Mouse (Mus musculus): ENCODE data around the gene Ralgapa1. TPM values are rescaled to one million over a fixed set of nuclear protein-coding genes. Genes with fewer than 3 reads are reported as not detected.
A peak's percentile ranks its signal among the peaks of the same experiment; 100 is the strongest.

The Ralgapa1 gene
- polyA plus RNA-seq, 1 experiment from 2014 or later = 10.0 TPM

- H3K4me3 ChIP-seq = no peak overlapping the region
- no peak for ATAC-seq
- H3K27ac ChIP-seq = no peak overlapping the region
- H3K4me2 ChIP-seq = no peak overlapping the region
- no peaks in the 10 kb centered on the region for H3K36me3 ChIP-seq
- H3K4me1 ChIP-seq = no peaks in the 10 kb centered on the region
- no peaks in the 10 kb centered on the region for H3K9me3 ChIP-seq (replicated peaks)
- H3K9ac ChIP-seq = no peak overlapping the region
- H3K27me3 ChIP-seq (replicated peaks) = no peaks in the 10 kb centered on the region; the same call in 1 of the 2 replicates
These were observed 247.9 kb downstream of the Ralgapa1 start for GRCm38 (mm10) chr12:55573089-55573488.

- H3K9ac ChIP-seq = no peak overlapping the region
- H3K36me3 ChIP-seq = no peaks in the 10 kb centered on the region
- no peaks in the 10 kb centered on the region for H3K27me3 ChIP-seq (replicated peaks)
- no peaks in the 10 kb centered on the region for H3K9me3 ChIP-seq (replicated peaks)
- H3K4me2 ChIP-seq = no peak overlapping the region
- no peak overlapping the region for H3K4me3 ChIP-seq
- ATAC-seq = no peak
- H3K4me1 ChIP-seq = no peaks in the 10 kb centered on the region
- 77% methylated on average over 10 of the region's 10 CpGs for WGBS (ENCODE audit: insufficient replicate concordance)
- no peak overlapping the region for H3K27ac ChIP-seq
These were observed 249.3 kb downstream of the Ralgapa1 start for GRCm38 (mm10) chr12:55571661-55572060.

GRCm38 (mm10) chr12:55571181-55571580 is 249.8 kb downstream of the Ralgapa1 start:
- H3K9me3 ChIP-seq (replicated peaks) = no peaks in the 10 kb centered on the region
- H3K27me3 ChIP-seq (replicated peaks) = 0 out of 2 replicates have a peak, but pooled peaks cover 3% of the 10 kb centered on the region
- no peaks in the 10 kb centered on the region for H3K36me3 ChIP-seq
- H3K27ac ChIP-seq = no peak overlapping the region
- ATAC-seq = no peak
- no peak overlapping the region for H3K9ac ChIP-seq
- no peaks in the 10 kb centered on the region for H3K4me1 ChIP-seq
- 73% methylated on average over 11 of the region's 11 CpGs for WGBS (ENCODE audit: insufficient replicate concordance)
- no peak overlapping the region for H3K4me2 ChIP-seq
- no peak overlapping the region for H3K4me3 ChIP-seq

GRCm38 (mm10) chr12:55570646-55571045 is 250.3 kb downstream of the Ralgapa1 start:
- no peaks in the 10 kb centered on the region for H3K4me1 ChIP-seq
- no peaks in the 10 kb centered on the region for H3K36me3 ChIP-seq
- no peak overlapping the region for H3K4me3 ChIP-seq
- no peaks in the 10 kb centered on the region for H3K9me3 ChIP-seq (replicated peaks)
- 69% methylated on average over 9 of the region's 9 CpGs for WGBS (ENCODE audit: insufficient replicate concordance)
- no peak overlapping the region for H3K4me2 ChIP-seq
- no peak overlapping the region for H3K9ac ChIP-seq
- H3K27ac ChIP-seq = no peak overlapping the region
- ATAC-seq = no peak
- 0 out of 2 replicates have a peak, but pooled peaks cover 5% of the 10 kb centered on the region for H3K27me3 ChIP-seq (replicated peaks)

GRCm38 (mm10) chr12:55569676-55570075 is 251.3 kb downstream of the Ralgapa1 start:
- H3K9me3 ChIP-seq (replicated peaks) = peaks cover 1% of the 10 kb centered on the region; the same call in 1 of the 2 replicates
- H3K4me2 ChIP-seq = no peak overlapping the region
- H3K27me3 ChIP-seq (replicated peaks) = 0 out of 2 replicates have a peak, but pooled peaks cover 5% of the 10 kb centered on the region
- 29% methylated on average over 6 of the region's 6 CpGs for WGBS (ENCODE audit: insufficient replicate concordance)
- no peaks in the 10 kb centered on the region for H3K36me3 ChIP-seq
- H3K4me1 ChIP-seq = no peaks in the 10 kb centered on the region
- H3K9ac ChIP-seq = no peak overlapping the region
- no peak overlapping the region for H3K27ac ChIP-seq
- no peak overlapping the region for H3K4me3 ChIP-seq
- ATAC-seq = no peak

- 59% methylated on average over 3 of the region's 3 CpGs for WGBS (ENCODE audit: insufficient replicate concordance)
- Histone ChIP-seq H3K9ac (no peak overlapping the region), H3K36me3 (no peaks in the 10 kb centered on the region), H3K4me1 (no peaks in the 10 kb centered on the region), H3K27ac (no peak overlapping the region), H3K4me2 (no peak overlapping the region), H3K27me3 (replicated peaks) (0 out of 2 replicates have a peak, but pooled peaks cover 5% of the 10 kb centered on the region), H3K9me3 (replicated peaks) (peaks cover 3% of the 10 kb centered on the region; the same call in 1 of the 2 replicates), H3K4me3 (no peak overlapping the region)
- ATAC-seq = no peak
These were observed 252.5 kb downstream of the Ralgapa1 start for GRCm38 (mm10) chr12:55568466-55568865.

- H3K27ac ChIP-seq = no peak overlapping the region
- no peaks in the 10 kb centered on the region for H3K36me3 ChIP-seq
- no peaks in the 10 kb centered on the region for H3K4me1 ChIP-seq
- H3K4me2 ChIP-seq = no peak overlapping the region
- peaks cover 3% of the 10 kb centered on the region; the same call in 1 of the 2 replicates for H3K9me3 ChIP-seq (replicated peaks)
- H3K27me3 ChIP-seq (replicated peaks) = 0 out of 2 replicates have a peak, but pooled peaks cover 5% of the 10 kb centered on the region
- H3K4me3 ChIP-seq = no peak overlapping the region
- no peak for ATAC-seq
- no peak overlapping the region for H3K9ac ChIP-seq
- 77% methylated on average over 5 of the region's 5 CpGs for WGBS (ENCODE audit: insufficient replicate concordance)
These were observed 254.1 kb downstream of the Ralgapa1 start for GRCm38 (mm10) chr12:55566837-55567236.

- no peak overlapping the region for H3K4me3 ChIP-seq
- H3K9me3 ChIP-seq (replicated peaks) = peaks cover 3% of the 10 kb centered on the region; the same call in 1 of the 2 replicates
- H3K4me2 ChIP-seq = no peak overlapping the region
- WGBS (ENCODE audit: insufficient replicate concordance) = 60% methylated on average over 9 of the region's 9 CpGs
- no peak overlapping the region for H3K27ac ChIP-seq
- ATAC-seq = no peak
- H3K9ac ChIP-seq = no peak overlapping the region
- 0 out of 2 replicates have a peak, but pooled peaks cover 5% of the 10 kb centered on the region for H3K27me3 ChIP-seq (replicated peaks)
- H3K36me3 ChIP-seq = no peaks in the 10 kb centered on the region
- no peaks in the 10 kb centered on the region for H3K4me1 ChIP-seq
These were observed 255.1 kb downstream of the Ralgapa1 start for GRCm38 (mm10) chr12:55565867-55566266.

- H3K27ac ChIP-seq = no peak within 1 kb of the TSS
- no peaks in the 10 kb centered on the region for H3K36me3 ChIP-seq
- no peak within 1 kb of the TSS for H3K4me2 ChIP-seq
- no peak for ATAC-seq
- peaks cover 3% of the 10 kb centered on the region; the same call in 1 of the 2 replicates for H3K9me3 ChIP-seq (replicated peaks)
- H3K4me3 ChIP-seq = no peak within 1 kb of the TSS
- 0 out of 2 replicates have a peak, but pooled peaks cover 5% of the 10 kb centered on the region for H3K27me3 ChIP-seq (replicated peaks)
- WGBS (ENCODE audit: insufficient replicate concordance) = 91% methylated on average over 19 of the region's 19 CpGs
- no peak within 1 kb of the TSS for H3K9ac ChIP-seq
- H3K4me1 ChIP-seq = peaks cover 5% of the 10 kb centered on the region; the same call in 1 of the 2 replicates
These were observed 255.8 kb downstream of the Ralgapa1 start, which contains the start of gene Aldoart2 for GRCm38 (mm10) chr12:55565206-55565605. Gene Aldoart2 (plus strand): TSS chr12:55565239.

- H3K4me1 ChIP-seq = peaks cover 10% of the 10 kb centered on the region
- no peak overlapping the region for H3K4me2 ChIP-seq
- no peak for ATAC-seq
- no peak overlapping the region for H3K9ac ChIP-seq
- no peaks in the 10 kb centered on the region for H3K36me3 ChIP-seq
- 75% methylated on average over 9 of the region's 9 CpGs for whole genome bisulfite sequencing (ENCODE audit: insufficient replicate concordance)
- H3K27ac ChIP-seq = no peak overlapping the region
- peaks cover 3% of the 10 kb centered on the region; the same call in 1 of the 2 replicates for H3K9me3 ChIP-seq (replicated peaks)
- no peak overlapping the region for H3K4me3 ChIP-seq
- 0 out of 2 replicates have a peak, but pooled peaks cover 5% of the 10 kb centered on the region for H3K27me3 ChIP-seq (replicated peaks)
These were observed 256.6 kb downstream of the Ralgapa1 start for GRCm38 (mm10) chr12:55564187-55564963.

- Histone ChIP-seq H3K4me2 (no peak overlapping the region), H3K27me3 (replicated peaks) (0 out of 2 replicates have a peak, but pooled peaks cover 5% of the 10 kb centered on the region), H3K4me1 (peaks cover 10% of the 10 kb centered on the region), H3K9me3 (replicated peaks) (peaks cover 3% of the 10 kb centered on the region; the same call in 1 of the 2 replicates), H3K27ac (no peak overlapping the region), H3K36me3 (no peaks in the 10 kb centered on the region), H3K9ac (no peak overlapping the region), H3K4me3 (no peak overlapping the region)
- ATAC-seq = no peak
- 81% methylated on average over 3 of the region's 3 CpGs for WGBS (ENCODE audit: insufficient replicate concordance)
These were observed 257.2 kb downstream of the Ralgapa1 start for GRCm38 (mm10) chr12:55563742-55564141.

- Histone ChIP-seq H3K4me1 (peaks cover 10% of the 10 kb centered on the region), H3K27ac (no peak overlapping the region), H3K4me3 (peak overlapping the region; percentile 44), H3K9me3 (replicated peaks) (peaks cover 3% of the 10 kb centered on the region; the same call in 1 of the 2 replicates), H3K4me2 (peak overlapping the region; percentile 63), H3K36me3 (no peaks in the 10 kb centered on the region), H3K27me3 (replicated peaks) (no peaks in the 10 kb centered on the region), H3K9ac (no peak overlapping the region; the same call in 1 of the 2 replicates)
- 9% methylated on average over 19 of the region's 19 CpGs for WGBS (ENCODE audit: insufficient replicate concordance)
- no peak for ATAC-seq
These were observed 260.8 kb downstream of the Ralgapa1 start for GRCm38 (mm10) chr12:55560025-55560690.

All from liver, embryonic 12.5 days (tissue).